Mouse (Mus musculus) left cerebral cortex, adult 9 months (tissue): ENCODE data around the gene Sccpdh.
"Not testable (repeated sequence)": the region's sequence is repeated elsewhere in the genome, so short reads cannot be mapped to it uniquely, and the experiment has no call there.

Source experiments
- DNase-seq, 2 experiments: peaks; one replicate each; pipeline ENCODE4 v3.0.0; 2022; ENCODE audit warnings: low spot score in 2 of 2

Sccpdh gene

GRCm38 (mm10) chr1:179667450-179667849, 560 bp upstream of the Sccpdh start:
- DNase-seq: no peak

- DNase-seq: no peak
Measured at GRCm38 (mm10) chr1:179668836-179669537, 977 bp downstream of the Sccpdh start.

- DNase-seq: no peak
Measured at GRCm38 (mm10) chr1:179674355-179674754, 6.3 kb downstream of the Sccpdh start.

- DNase-seq: no peak
Measured at GRCm38 (mm10) chr1:179677031-179677430, 9.0 kb downstream of the Sccpdh start.

GRCm38 (mm10) chr1:179679326-179679725, 11.3 kb downstream of the Sccpdh start:
- no peak for DNase-seq

GRCm38 (mm10) chr1:179682753-179683152, 14.7 kb downstream of the Sccpdh start:
- not testable (repeated sequence) for DNase-seq

- DNase-seq: no peak
Measured at GRCm38 (mm10) chr1:179686348-179686747, 18.3 kb downstream of the Sccpdh start.

- DNase-seq: no peak
Measured at GRCm38 (mm10) chr1:179686781-179687180, 18.8 kb downstream of the Sccpdh start.

- no peak for DNase-seq
Measured at GRCm38 (mm10) chr1:179687305-179687704, 19.3 kb downstream of the Sccpdh start.

- DNase-seq: no peak
Measured at GRCm38 (mm10) chr1:179687966-179688365, 20.0 kb downstream of the Sccpdh start.

- DNase-seq: no peak
Measured at GRCm38 (mm10) chr1:179688415-179688814, 20.4 kb downstream of the Sccpdh start.

- no peak for DNase-seq
Measured at GRCm38 (mm10) chr1:179688914-179689313, 20.9 kb downstream of the Sccpdh start.

GRCm38 (mm10) chr1:179689479-179689878, 21.5 kb downstream of the Sccpdh start:
- DNase-seq: no peak

- DNase-seq: no peak
Measured at GRCm38 (mm10) chr1:179704150-179704549, 36.1 kb downstream of the Sccpdh start.

GRCm38 (mm10) chr1:179705154-179705553, 37.1 kb downstream of the Sccpdh start:
- peak in 1 of 2 experiments; percentile 72 for DNase-seq

- peak; percentile 66 to 88 for DNase-seq
Measured at GRCm38 (mm10) chr1:179709390-179709789, 41.4 kb downstream of the Sccpdh start.

- no peak for DNase-seq
Measured at GRCm38 (mm10) chr1:179710739-179711138, 42.7 kb downstream of the Sccpdh start.

- DNase-seq: no peak
Measured at GRCm38 (mm10) chr1:179712658-179713057, 44.6 kb downstream of the Sccpdh start.

GRCm38 (mm10) chr1:179713367-179713766, 45.4 kb downstream of the Sccpdh start:
- no peak for DNase-seq

GRCm38 (mm10) chr1:179715289-179715688, 47.3 kb downstream of the Sccpdh start:
- DNase-seq: not testable (repeated sequence)

- DNase-seq: no peak
Measured at GRCm38 (mm10) chr1:179715786-179716185, 47.8 kb downstream of the Sccpdh start.

- DNase-seq: no peak
Measured at GRCm38 (mm10) chr1:179722811-179723469, 54.9 kb downstream of the Sccpdh start.

- DNase-seq: no peak
Measured at GRCm38 (mm10) chr1:179728661-179729060, 60.7 kb downstream of the Sccpdh start.
